Mouse (Mus musculus) cortical plate, adult 2 months (tissue): ENCODE results near the gene Col2a1. TPM values are rescaled to one million over a fixed set of nuclear protein-coding genes. Genes with fewer than 3 reads are reported as not detected.

Experiments used
- H3K27ac ChIP-seq: fragments of 200-500 bp; 2 replicates; pipeline ENCODE4 v1.5.1; 2012; ENCODE audit warnings: low read length, control low read depth, inconsistent platforms; ENCODE audit not compliant: insufficient read depth
- H3K4me1 ChIP-seq: fragments of 200-500 bp; 2 replicates; pipeline ENCODE4 v1.6.1; 2011; ENCODE audit warnings: low read length; ENCODE audit not compliant: control insufficient read depth, insufficient read depth
- H3K4me3 ChIP-seq: fragments of 200-500 bp; 2 replicates; pipeline ENCODE4 v1.5.1; 2011; ENCODE audit warnings: mild to moderate bottlenecking, low read length, control low read depth; ENCODE audit not compliant: insufficient read depth
- CTCF ChIP-seq: fragments of 200-500 bp; IDR thresholded peaks from 2 replicates; pipeline ENCODE4 v1.5.1; 2011; ENCODE audit warnings: mild to moderate bottlenecking, control low read depth, low read length; ENCODE audit not compliant: insufficient read depth; ENCODE audit errors: extremely low read depth
- POLR2A ChIP-seq: fragments of 200-500 bp; IDR thresholded peaks from 2 replicates; pipeline ENCODE4 v1.6.1; 2011; ENCODE audit warnings: mild to moderate bottlenecking, low read length, control low read depth; ENCODE audit not compliant: insufficient read depth; ENCODE audit errors: extremely low read depth
- polyA plus RNA-seq: library from polyadenylated mRNA; depleted of rRNA; stranded (reverse); fragments of >200 nt; gene quantifications from 2 replicates; pipeline ENCODE4 v1.2.3, GENCODE M21; 2012

Col2a1 gene
- polyA plus RNA-seq, 1 experiment = 1.1 TPM

DNA sequence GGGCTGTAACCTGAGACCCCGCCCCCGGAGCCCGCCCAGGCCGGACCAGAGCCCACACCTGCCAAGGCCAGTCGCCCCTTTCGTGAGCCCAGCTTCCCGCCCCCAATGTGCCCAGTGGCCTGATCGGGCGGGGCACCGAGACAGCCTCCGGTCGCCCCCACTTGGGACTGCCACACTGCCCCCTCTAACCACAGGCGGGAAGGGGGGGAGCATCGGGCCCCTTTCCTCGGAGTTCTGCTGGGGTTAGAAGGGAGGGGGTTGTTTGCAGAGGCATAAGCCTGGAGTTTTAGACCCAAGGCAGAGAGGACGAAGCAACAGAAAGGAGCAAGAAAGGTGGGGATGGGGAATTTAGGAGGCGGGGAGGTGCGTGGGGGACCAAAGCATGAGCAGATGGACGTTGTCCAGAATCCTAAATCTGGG is 255 bp upstream of the Col2a1 start:
- no peak for TF ChIP-seq CTCF
- no peak for TF ChIP-seq POLR2A
- H3K4me1 ChIP-seq = no peaks in the 10 kb centered on the region
- H3K27ac ChIP-seq = no peak overlapping the region
- no peak overlapping the region for H3K4me3 ChIP-seq

DNA sequence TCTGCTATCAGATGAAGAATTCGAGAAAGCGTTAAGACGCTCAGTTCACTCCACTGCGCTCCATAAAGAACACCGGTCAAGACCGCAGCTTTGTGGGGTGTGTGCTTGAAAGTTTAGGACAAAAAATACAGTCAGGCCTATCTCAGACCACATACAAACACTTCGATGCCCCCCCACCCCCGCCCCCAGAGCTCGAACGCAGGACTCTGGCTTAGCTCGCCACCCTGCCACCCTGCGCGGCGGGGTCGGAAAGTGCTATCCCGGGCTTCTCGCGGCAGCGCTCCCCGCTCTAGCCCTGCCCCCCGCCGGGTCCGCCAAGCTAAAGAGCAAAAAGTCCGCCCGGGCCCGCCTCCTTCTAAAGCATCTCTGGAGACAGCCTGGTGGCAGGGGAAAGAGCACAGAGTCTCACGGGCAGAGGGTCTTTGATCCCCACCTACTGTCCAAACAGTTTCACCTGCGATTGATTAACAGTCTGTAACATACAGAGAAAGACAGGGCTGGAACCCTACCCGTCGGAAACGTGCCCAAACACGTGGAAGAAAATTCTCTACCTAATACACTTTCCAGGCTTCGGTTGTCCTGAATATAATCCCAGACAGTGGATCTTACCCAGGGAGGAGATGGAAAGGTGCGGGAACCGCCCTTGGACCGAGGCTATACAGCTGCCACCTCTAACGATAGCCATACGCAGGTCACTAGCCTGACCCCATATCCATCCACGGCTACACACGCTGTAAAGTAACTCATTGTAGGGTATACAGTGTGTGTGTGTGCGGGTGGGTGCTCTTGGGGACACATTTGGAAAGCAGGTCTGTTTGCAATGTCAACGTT is 1.3 kb downstream of the Col2a1 start:
- no peak for TF ChIP-seq POLR2A
- no peak for TF ChIP-seq CTCF
- H3K27ac ChIP-seq = no peak overlapping the region
- H3K4me1 ChIP-seq = no peaks in the 10 kb centered on the region
- no peak overlapping the region for H3K4me3 ChIP-seq

DNA sequence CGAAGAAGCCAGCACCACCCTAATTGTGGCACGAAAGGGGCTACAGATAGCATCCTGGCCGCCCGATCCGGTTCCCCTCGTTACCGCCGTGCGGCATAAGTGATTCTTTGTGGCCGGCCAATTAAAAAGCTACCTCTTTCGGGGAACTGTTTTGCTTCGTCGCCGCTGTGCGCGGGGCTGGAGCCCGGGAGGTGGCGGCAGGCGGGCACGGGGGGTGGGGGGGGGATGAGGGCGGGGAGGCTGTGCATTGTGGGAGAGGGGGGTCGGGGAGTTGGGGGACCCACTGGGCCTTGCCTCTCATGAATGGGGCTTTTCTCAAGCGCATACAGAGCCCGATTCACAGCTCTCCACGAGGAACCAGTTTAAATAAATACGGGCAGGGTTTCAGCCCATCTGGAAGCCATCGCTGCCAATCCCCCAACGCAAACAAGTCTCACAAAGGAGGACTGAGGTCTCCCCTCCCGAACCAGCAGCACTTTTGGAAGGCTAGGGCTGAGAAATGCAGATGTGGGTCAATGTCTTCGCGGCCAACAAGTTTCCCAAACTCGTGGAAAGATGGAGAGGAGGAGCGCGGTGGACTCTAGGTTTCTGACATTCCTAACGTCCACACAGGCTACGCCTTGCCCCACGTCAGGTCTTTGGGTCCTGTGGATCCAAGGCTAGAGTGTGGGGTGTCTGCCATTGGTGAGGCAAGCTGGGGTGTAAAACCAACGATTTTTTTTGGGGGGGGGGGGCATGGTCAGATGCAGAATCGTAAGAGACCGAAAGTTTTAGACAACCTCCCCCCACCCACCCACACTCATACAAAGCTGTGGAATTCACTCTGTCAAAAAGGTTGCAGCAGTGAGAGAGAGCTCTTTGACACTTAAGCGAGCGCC is 2.1 kb downstream of the Col2a1 start:
- no peak overlapping the region for H3K4me3 ChIP-seq
- TF ChIP-seq CTCF (no peak), POLR2A (no peak)
- H3K27ac ChIP-seq = no peak overlapping the region
- H3K4me1 ChIP-seq = no peaks in the 10 kb centered on the region

DNA sequence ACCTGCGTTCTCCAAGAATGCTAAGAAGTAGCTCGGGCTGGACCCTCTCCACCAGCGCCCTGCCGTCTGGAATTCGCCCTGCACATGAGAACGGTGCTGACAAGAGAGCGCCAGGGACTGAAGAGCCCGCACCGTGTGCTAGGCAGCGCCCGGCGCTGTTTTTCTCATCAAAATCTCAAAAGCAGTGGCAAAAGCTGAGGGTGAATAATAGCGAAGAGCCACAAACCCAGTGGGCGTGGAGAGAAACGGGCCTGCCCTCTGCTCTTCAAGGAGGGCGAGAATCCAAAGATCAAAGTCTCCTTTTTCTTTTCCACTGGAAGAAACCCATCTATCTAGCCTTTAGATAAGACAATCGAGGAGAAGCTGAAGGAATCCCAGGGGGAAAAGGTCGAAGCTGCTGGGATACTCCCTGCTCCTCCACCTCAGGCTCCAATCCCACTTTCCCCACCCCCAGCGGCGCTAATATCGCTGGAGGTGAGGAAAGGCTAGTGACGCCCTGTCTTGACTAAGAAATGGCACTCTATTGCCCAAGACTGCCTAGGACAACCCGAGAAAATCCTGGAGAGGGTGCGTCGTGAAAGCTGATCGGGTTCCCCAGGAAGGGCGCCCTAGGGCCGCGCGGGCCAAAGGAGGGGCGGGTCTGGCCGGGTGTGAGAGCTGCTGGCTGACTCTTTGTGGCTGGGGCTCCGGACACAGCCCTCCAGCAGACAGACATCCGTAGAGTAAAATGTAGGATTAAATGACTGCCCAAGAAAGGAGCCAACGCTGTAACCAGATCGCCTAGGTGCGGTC is 3.0 kb downstream of the Col2a1 start:
- Histone ChIP-seq H3K4me3 (no peak overlapping the region), H3K4me1 (no peaks in the 10 kb centered on the region), H3K27ac (no peak overlapping the region)
- TF ChIP-seq CTCF = no peak
- no peak for TF ChIP-seq POLR2A

DNA sequence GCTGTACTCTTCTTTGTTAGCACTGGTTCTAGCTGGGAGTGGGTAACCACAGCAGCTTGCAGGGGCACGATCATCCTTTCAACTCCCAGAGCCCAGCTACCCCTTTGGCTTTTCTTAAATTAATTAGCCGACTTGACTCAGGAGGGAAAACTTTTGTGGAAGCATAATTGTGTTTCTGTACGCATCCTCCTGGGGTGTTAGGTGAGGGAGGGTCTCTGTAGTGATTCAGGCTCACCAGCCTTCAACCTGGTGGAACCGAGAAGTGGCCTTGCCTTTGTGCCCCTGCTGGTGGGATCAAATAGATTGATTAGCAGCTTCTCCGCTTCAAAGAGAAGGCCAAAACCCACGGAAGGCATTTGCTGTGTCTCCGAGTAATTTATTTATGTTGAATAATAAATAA is 4.5 kb downstream of the Col2a1 start:
- no peak overlapping the region for H3K4me3 ChIP-seq
- TF ChIP-seq POLR2A = no peak
- no peak for TF ChIP-seq CTCF
- H3K27ac ChIP-seq = no peak overlapping the region
- no peaks in the 10 kb centered on the region for H3K4me1 ChIP-seq

DNA sequence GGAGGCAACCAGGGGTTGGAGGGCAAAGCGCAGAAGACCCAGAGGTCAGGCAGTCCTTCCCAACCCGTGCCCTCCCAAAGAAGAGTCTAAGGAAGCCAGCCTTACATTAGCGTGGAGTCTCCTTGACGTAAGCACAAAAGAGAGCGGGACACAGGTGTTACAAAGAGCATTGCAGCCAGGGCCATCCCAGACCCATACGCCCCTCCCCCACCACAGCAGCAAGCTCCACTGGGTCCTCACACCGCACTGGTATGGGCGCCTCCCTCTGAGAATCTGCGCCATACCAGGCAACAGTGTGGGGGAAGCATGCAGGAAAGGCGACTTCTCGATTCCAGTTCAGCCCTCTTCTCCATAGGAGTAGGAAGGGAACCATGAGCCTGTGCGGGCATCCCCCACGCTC is 4.9 kb downstream of the Col2a1 start:
- TF ChIP-seq POLR2A (no peak), CTCF (no peak)
- no peak overlapping the region for H3K4me3 ChIP-seq
- H3K27ac ChIP-seq = no peak overlapping the region
- no peaks in the 10 kb centered on the region for H3K4me1 ChIP-seq

DNA sequence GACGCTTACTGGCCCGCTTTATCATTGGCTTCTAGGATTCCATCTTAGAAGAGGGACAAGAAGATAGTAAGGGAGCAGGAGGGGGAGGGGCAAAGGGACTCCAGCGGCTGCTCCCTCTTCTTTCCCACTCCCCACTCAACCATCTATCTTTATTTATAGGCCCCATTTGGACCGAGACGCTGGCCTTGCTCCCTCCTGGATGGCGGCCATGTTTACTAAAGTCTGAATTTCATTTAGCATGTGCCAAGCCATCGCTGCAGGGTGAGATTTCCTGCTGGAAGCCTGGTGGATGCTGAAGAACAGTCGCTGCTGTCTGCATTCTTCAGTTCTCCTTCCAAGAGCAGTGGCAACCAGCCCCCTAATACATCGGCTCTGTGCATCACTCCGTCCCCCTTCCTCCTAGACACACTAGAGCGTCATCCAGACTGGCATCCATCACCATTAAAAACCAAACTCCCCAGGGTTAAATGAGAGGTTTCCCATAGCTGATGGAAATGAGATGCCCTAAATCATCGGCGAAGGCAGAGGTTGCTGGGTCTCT is 7.7 kb downstream of the Col2a1 start:
- TF ChIP-seq CTCF (no peak), POLR2A (no peak)
- Histone ChIP-seq H3K4me3 (no peak overlapping the region), H3K4me1 (no peaks in the 10 kb centered on the region; the same call in 1 of the 2 replicates), H3K27ac (no peak overlapping the region)

DNA sequence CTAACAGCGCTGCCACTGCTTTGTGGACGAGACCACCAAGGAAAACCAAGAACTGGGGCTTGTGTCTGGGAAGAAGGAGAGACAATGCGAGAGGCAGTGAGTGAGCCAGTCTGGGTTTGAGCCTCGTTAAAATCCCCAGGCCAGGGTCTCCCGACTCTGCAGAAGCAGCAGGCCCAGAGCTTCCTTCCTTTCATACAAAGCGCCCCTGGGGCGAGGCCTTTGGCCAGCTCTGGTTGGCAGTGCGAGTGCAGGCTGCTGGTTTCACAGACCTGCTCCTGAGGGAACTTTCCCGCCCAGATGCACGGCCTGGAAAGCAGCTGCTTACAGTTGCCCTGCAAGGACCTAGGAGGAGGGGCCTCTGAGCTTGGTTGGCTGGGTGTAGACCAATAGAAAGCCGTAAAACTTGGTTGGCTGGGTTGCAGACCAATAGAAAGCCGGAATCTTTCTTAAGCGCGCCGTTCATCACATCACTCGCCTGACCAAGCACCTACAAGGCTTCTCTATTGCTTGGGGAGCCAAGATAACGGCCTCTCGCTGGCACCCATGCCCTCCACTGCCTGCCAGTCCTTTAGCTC is 11.7 kb downstream of the Col2a1 start:
- TF ChIP-seq POLR2A (no peak), CTCF (no peak)
- Histone ChIP-seq H3K4me3 (no peak overlapping the region), H3K27ac (no peak overlapping the region), H3K4me1 (no peaks in the 10 kb centered on the region; the same call in 1 of the 2 replicates)
